Mouse (Mus musculus) hindbrain, postnatal 0 days (tissue): ENCODE measurements around the gene Lgr6. TPM values are rescaled to one million over a fixed set of nuclear protein-coding genes. Genes with fewer than 3 reads are reported as not detected.
A peak's percentile ranks its signal among the peaks of the same experiment; 100 is the strongest.

Source experiments
- ATAC-seq: fragments of 200-750 bp; cut with Nextera tagmentation; 2 replicates; pipeline ENCODE4 v1.8.0; 2017; ENCODE audit warnings: mild to moderate bottlenecking, moderate TSS enrichment, moderate library complexity
- DNase-seq: peaks from one replicate; pipeline ENCODE4 v3.0.0-alpha.2; 2015; ENCODE audit warnings: low spot score
- H3K27ac ChIP-seq: fragments of 300-500 bp; sonication (generic); 2 replicates; pipeline ENCODE4 v1.5.1; 2014; ENCODE audit warnings: mild to moderate bottlenecking
- H3K27me3 ChIP-seq: fragments of 300-500 bp; sonication (generic); 2 replicates; pipeline ENCODE4 v1.6.1; 2014; ENCODE audit warnings: low read length, mixed read lengths; ENCODE audit not compliant: insufficient read depth
- H3K36me3 ChIP-seq: fragments of 300-500 bp; sonication (generic); 2 replicates; pipeline ENCODE4 v1.6.1; 2014; ENCODE audit warnings: low read length, mixed read lengths; ENCODE audit not compliant: insufficient read depth
- H3K4me1 ChIP-seq: fragments of 300-500 bp; sonication (generic); 2 replicates; pipeline ENCODE4 v1.6.1; 2014; ENCODE audit warnings: antibody characterized with exemption, low read length, mixed read lengths; ENCODE audit not compliant: insufficient read depth
- H3K4me2 ChIP-seq: fragments of 300-500 bp; sonication (generic); 2 replicates; pipeline ENCODE4 v1.6.1; 2014; ENCODE audit warnings: low read depth, mild to moderate bottlenecking, low read length, moderate library complexity, mixed read lengths
- H3K4me3 ChIP-seq: fragments of 300-500 bp; sonication (generic); 2 replicates; pipeline ENCODE4 v1.5.1; 2014; ENCODE audit warnings: low read length
- H3K9ac ChIP-seq: fragments of 300-500 bp; sonication (generic); replicated peaks from 2 replicates; pipeline ENCODE4 v1.6.1; 2014; ENCODE audit warnings: mild to moderate bottlenecking, low read length, moderate library complexity, mixed read lengths
- H3K9me3 ChIP-seq: fragments of 300-500 bp; sonication (generic); 2 replicates; pipeline ENCODE4 v1.6.1; 2016; ENCODE audit warnings: low read length, mixed read lengths
- CTCF ChIP-seq: IDR thresholded peaks from 2 replicates; pipeline ENCODE4 v1.5.1; 2016; ENCODE audit warnings: antibody characterized with exemption, control low read depth, low read depth
- WGBS: fragments of 180-500 bp; shearing (Covaris S2); extraction: QIAGEN DNeasy Blood & Tissue Kit; methylation state at CpG from one replicate; pipeline ENCODE4 v1.1.7; 2014; 5-methylcytosine and 5-hydroxymethylcytosine counted together
- polyA plus RNA-seq: library from polyadenylated mRNA; unstranded; fragments of >200 nt; fragmentation: Nextera tagmentation; extraction: Ambion mirVana; gene quantifications from 2 replicates; pipeline ENCODE4 v1.2.1, GENCODE M21; 2015
- total RNA-seq: library from RNA; depleted of rRNA; stranded (reverse); fragments of >200 nt; gene quantifications from 2 replicates; pipeline ENCODE4 v1.2.3, GENCODE M21; 2014

Lgr6 gene
- total and polyA plus RNA-seq, 2 experiments from 2014 or later: 3.1 to 5.0 TPM

DNA sequence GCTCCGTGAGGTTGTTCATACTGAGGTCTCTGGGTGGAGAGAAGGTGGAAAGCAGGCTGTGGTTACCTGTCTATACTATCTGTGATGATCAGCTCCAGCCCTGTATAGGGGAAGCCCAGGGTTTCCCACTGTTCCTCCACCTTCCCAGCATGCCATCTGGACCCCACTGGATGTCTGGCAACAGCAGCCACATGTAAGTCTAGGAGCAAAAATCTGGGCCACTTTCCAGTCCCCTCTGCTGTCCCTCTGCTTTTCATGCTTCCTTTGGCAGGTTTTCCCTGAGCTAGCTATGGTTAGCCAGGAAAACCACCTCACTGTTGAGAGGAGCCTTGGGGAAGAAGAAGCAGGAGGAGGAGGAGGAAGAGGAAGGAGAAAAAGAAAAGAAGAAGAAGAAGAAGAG lies 29.8 kb downstream of the Lgr6 start:
- no peak overlapping the region for H3K9ac ChIP-seq
- H3K27ac ChIP-seq: no peak overlapping the region
- TF ChIP-seq CTCF: no peak
- ATAC-seq (no peak), DNase-seq (no peak)
- no peak overlapping the region for H3K4me2 ChIP-seq
- 79% methylated on average over 1 of the region's 1 CpGs for WGBS
- H3K4me1 ChIP-seq: no peaks in the 10 kb centered on the region
- H3K27me3 ChIP-seq: no peaks in the 10 kb centered on the region
- no peaks in the 10 kb centered on the region for H3K36me3 ChIP-seq
- no peak overlapping the region for H3K4me3 ChIP-seq
- H3K9me3 ChIP-seq: no peaks in the 10 kb centered on the region

DNA sequence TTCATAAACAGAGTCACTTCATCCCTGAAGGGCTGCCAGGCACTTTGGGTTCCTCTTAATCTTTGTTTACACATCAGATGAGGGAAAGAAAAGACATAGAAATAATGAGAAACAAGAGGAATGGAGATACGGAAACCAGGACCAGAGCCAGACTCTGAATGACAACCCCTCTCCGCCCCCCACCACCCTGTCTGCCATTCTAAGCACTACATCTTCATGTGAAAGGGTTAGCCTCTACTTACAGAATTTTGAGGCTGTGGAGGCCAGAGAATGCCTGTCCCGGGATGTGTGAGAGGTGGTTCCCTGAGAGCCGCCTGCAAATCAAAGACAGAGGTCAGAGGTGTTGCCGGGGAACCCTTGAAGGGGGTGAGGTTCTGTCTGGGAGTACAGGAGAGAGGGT lies 32.4 kb downstream of the Lgr6 start:
- Histone ChIP-seq H3K4me2 (no peak overlapping the region), H3K36me3 (no peaks in the 10 kb centered on the region), H3K9ac (no peak overlapping the region), H3K27ac (no peak overlapping the region), H3K4me3 (no peak overlapping the region), H3K9me3 (no peaks in the 10 kb centered on the region), H3K27me3 (no peaks in the 10 kb centered on the region), H3K4me1 (no peaks in the 10 kb centered on the region)
- TF ChIP-seq CTCF: no peak
- DNase-seq (no peak), ATAC-seq (no peak)
- 54% methylated on average over 5 of the region's 5 CpGs for WGBS

DNA sequence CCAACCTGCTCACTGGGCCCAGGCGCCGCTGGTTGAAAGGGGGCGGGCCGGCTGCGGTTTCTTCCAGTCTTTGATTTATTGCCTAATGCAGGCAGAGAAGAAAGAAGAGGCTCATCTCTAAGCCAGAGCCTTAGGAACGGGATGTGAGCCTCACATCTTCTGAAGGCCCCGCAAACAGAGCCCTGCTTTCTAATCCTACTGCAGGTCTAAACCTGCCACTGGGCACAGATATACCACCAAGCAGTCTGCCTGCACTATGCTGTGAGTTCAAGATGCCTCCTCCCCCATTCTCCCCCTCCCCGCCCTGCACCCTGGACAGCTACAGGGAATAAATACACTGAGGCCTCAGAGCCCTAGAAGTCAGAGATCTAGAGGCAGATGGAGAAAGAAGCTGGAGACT lies 35.2 kb downstream of the Lgr6 start:
- H3K9me3 ChIP-seq: no peaks in the 10 kb centered on the region
- no peak for TF ChIP-seq CTCF
- H3K27me3 ChIP-seq: no peaks in the 10 kb centered on the region
- H3K36me3 ChIP-seq: no peaks in the 10 kb centered on the region
- no peak overlapping the region for H3K4me3 ChIP-seq
- WGBS: 59% methylated on average over 8 of the region's 8 CpGs
- DNase-seq (no peak), ATAC-seq (no peak)
- no peak overlapping the region for H3K9ac ChIP-seq
- H3K27ac ChIP-seq: no peak overlapping the region
- H3K4me2 ChIP-seq: no peak overlapping the region
- no peaks in the 10 kb centered on the region for H3K4me1 ChIP-seq

DNA sequence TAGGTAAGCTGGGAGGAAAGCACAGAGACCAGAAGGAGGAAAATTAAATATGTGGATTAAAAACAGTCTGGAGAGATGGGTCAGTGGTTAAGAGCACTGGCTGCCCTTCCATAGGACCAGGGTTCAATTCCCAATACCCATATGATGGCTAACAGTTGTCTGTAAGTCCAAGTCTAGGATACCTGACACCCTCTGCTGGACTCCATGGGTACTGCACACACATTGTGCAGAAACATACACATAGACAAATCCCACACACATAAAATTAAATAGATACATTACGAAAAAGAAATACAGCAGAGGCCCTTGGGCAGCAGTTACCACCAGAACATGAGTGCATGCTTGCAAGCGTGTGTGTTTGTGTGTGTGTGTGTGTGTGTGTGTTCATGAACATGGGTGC lies 40.6 kb downstream of the Lgr6 start:
- no peak for ATAC-seq
- 95% methylated on average over 2 of the region's 2 CpGs for WGBS
- peak; percentile 27; the same call in 1 of the 2 replicates for TF ChIP-seq CTCF
- no peaks in the 10 kb centered on the region for H3K27me3 ChIP-seq
- H3K9ac ChIP-seq: no peak overlapping the region
- no peak overlapping the region for H3K4me3 ChIP-seq
- H3K4me1 ChIP-seq: no peaks in the 10 kb centered on the region
- no peak overlapping the region for H3K27ac ChIP-seq
- no peak overlapping the region for H3K4me2 ChIP-seq
- H3K36me3 ChIP-seq: no peaks in the 10 kb centered on the region
- DNase-seq: no peak
- no peaks in the 10 kb centered on the region for H3K9me3 ChIP-seq

DNA sequence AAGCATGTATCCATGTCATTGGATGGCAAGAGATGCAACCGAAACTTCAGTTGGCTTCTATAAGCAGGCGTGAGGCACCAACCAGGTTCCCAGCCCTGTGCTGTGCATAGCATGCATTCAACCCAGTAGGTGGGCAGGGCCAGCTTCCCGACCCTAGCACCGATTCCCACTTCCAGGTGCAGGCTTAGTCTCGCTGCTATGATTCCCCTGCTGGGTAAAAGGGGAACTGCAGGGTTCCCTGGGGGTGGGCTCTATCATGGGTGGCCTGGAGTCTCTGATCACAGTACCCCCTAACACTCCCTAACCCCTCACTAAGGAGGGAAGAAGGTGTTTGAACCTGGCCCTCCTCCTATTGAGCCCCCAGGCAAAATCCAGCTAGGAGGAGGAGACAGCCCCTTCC lies 42.1 kb downstream of the Lgr6 start:
- TF ChIP-seq CTCF: peak; percentile 16; the same call in 1 of the 2 replicates
- 74% methylated on average over 5 of the region's 5 CpGs for WGBS
- Histone ChIP-seq H3K27ac (no peak overlapping the region), H3K4me1 (no peaks in the 10 kb centered on the region), H3K4me3 (no peak overlapping the region), H3K4me2 (no peak overlapping the region), H3K9ac (no peak overlapping the region), H3K27me3 (no peaks in the 10 kb centered on the region), H3K36me3 (no peaks in the 10 kb centered on the region), H3K9me3 (no peaks in the 10 kb centered on the region)
- ATAC-seq: no peak
- DNase-seq: no peak

DNA sequence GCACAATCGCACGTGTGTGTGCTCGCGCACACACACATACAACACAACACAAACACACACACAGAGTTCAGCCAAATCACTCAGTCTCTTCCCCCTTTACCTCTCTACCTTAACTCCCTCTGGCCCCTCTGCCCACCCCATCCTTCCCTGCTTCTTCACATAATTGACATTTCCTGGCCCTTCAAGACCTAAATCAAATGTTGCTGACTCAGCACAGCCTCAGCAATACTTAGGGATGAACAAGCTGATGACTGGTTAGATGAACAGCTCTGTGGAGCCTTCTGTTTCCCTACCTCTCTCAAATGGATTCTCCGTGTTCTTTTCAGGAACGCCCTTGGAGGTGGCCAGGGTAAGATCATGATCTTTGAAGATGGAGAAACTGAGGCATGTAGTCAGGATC lies 43.8 kb downstream of the Lgr6 start:
- Histone ChIP-seq H3K27ac (no peak overlapping the region), H3K36me3 (no peaks in the 10 kb centered on the region), H3K4me3 (no peak overlapping the region), H3K4me1 (no peaks in the 10 kb centered on the region), H3K27me3 (no peaks in the 10 kb centered on the region), H3K9me3 (no peaks in the 10 kb centered on the region), H3K9ac (no peak overlapping the region), H3K4me2 (no peak overlapping the region)
- DNase-seq: no peak
- no peak for TF ChIP-seq CTCF
- WGBS: 95% methylated on average over 6 of the region's 6 CpGs
- ATAC-seq: no peak

DNA sequence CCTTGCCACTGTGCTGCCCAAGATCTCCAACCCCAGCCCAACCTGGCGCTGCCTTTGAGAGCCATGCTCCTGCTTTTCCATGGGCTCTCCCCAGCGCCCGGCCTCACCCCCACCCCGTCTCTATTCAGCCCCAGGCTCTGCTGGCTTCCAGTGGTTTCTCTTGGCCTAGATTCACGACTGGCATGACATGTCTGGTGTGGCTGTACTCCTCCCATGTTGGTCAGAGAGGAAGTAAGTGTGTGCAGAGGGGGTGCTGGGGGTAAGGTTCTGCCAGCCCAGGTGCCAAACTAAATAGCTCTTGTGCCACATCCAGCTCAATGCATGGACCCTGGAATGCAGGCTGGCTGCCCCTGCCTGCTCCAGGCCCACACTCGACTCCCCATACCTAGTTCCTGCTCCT lies 44.9 kb downstream of the Lgr6 start:
- WGBS: 79% methylated on average over 6 of the region's 6 CpGs
- H3K4me2 ChIP-seq: no peak overlapping the region
- H3K27ac ChIP-seq: no peak overlapping the region

DNA sequence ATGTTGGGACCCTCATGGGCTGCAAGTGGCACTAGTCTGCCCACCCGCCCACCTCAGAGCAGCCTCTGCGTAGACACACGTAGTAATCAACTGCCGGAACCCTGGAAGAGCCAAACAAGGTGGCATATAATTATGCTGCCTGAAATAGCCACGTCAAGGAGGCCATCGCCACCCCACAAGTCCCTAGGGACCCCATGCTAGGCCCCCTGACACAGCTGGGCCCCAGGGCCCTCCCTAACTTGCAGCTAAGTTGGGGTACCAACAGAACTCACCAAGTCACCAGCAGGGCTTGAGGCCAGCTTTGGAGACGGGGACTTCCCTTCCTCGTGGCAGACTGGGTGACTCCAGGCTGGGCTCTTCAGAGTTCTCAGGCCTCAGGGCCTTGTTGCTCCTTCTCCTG lies 48.2 kb downstream of the Lgr6 start:
- Histone ChIP-seq H3K9ac (no peak overlapping the region), H3K4me3 (no peak overlapping the region), H3K27me3 (no peaks in the 10 kb centered on the region), H3K4me1 (no peaks in the 10 kb centered on the region), H3K4me2 (no peak overlapping the region), H3K27ac (no peak overlapping the region), H3K36me3 (no peaks in the 10 kb centered on the region), H3K9me3 (no peaks in the 10 kb centered on the region)
- DNase-seq (no peak), ATAC-seq (no peak)
- no peak for TF ChIP-seq CTCF
- 87% methylated on average over 8 of the region's 8 CpGs for WGBS

More for the DNA sequence above, 44.9 kb downstream of the Lgr6 start:
- H3K36me3 ChIP-seq: no peaks in the 10 kb centered on the region
- no peaks in the 10 kb centered on the region for H3K4me1 ChIP-seq
- TF ChIP-seq CTCF: no peak
- no peaks in the 10 kb centered on the region for H3K27me3 ChIP-seq
- no peak overlapping the region for H3K9ac ChIP-seq
- H3K4me3 ChIP-seq: no peak overlapping the region
- no peaks in the 10 kb centered on the region for H3K9me3 ChIP-seq
- no peak for DNase-seq
- no peak for ATAC-seq
